Mouse (Mus musculus): ENCODE results near the gene Serhl. TPM values are rescaled to one million over a fixed set of nuclear protein-coding genes. Genes with fewer than 3 reads are reported as not detected.
"Not testable (repeated sequence)": the region's sequence is repeated elsewhere in the genome, so short reads cannot be mapped to it uniquely, and the experiment has no call there.

Serhl gene
- polyA plus RNA-seq (2015; fragmentation: Nextera tagmentation; extraction: Ambion mirVana): 76.5 and 83.5 TPM in 2 replicates

DNA sequence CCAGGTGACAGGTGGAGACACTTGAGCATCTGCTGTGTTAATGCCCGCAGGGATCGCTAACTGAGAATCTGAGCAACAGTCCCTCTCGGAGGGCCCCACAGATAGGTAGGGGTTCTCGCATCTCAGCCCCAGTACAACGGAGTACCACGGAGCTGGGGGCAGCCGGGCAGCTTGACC is at the start of gene Serhl:
Gene Serhl, plus strand, starts transcription at position 78 of the 177 bp plus-strand sequence.
- DNase-seq (ENCODE audit: low spot score) (no peak), ATAC-seq (replicated peaks; ENCODE audit: low FRiP score, low read depth) (no peak)
- 16% methylated on average over 7 of the region's 7 CpGs for WGBS

DNA sequence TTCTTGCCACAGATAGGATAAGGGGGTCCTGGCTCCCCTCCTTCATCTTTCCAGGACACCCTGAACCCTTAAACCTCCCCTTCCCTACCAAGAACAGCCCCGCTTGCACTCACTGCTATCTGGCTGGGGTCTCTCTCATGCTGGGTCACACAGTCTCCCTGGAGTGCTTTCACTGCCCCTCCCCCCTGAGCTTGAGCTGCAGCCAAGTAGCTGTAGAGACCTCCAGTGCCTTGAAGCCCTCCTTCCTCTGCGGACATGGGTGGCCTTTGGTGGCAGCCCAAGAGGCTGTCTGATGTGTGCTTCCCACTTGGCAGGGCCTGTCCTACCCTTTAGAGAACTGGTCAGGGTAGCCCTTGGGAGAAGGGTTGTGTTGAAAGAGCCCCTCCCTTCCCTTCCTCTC is 49.1 kb upstream of the Serhl start:
- DNase-seq (ENCODE audit: low spot score) (no peak), ATAC-seq (replicated peaks; ENCODE audit: low FRiP score, low read depth) (no peak)
- Histone ChIP-seq H3K9ac (ENCODE audit: low read depth, low read length) (no peak overlapping the region), H3K4me2 (ENCODE audit: low read length) (no peak overlapping the region), H3K4me3 (replicated peaks; ENCODE audit: low read depth, low read length) (no peak overlapping the region), H3K9me3 (replicated peaks; ENCODE audit: low read length) (no peaks in the 10 kb centered on the region), H3K27ac (no peak overlapping the region), H3K27me3 (ENCODE audit: insufficient read depth, low read length) (no peaks in the 10 kb centered on the region), H3K36me3 (ENCODE audit: insufficient read depth, low read length) (no peaks in the 10 kb centered on the region), H3K4me1 (replicated peaks; ENCODE audit: insufficient read depth, low read length) (no peaks in the 10 kb centered on the region)
- TF ChIP-seq CTCF (IDR thresholded peaks at IDR 0.05; ENCODE audit: low read depth): no peak
- WGBS: 71% methylated on average over 2 of the region's 2 CpGs

More for the DNA sequence above, at the start of gene Serhl:
- TF ChIP-seq CTCF (IDR thresholded peaks at IDR 0.05; ENCODE audit: low read depth): no peak
- Histone ChIP-seq H3K27me3 (ENCODE audit: insufficient read depth, low read length) (no peaks in the 10 kb centered on the region), H3K4me2 (ENCODE audit: low read length) (no peak within 1 kb of the TSS), H3K9me3 (replicated peaks; ENCODE audit: low read length) (no peaks in the 10 kb centered on the region), H3K4me3 (replicated peaks; ENCODE audit: low read depth, low read length) (no peak within 1 kb of the TSS), H3K9ac (ENCODE audit: low read depth, low read length) (no peak within 1 kb of the TSS), H3K36me3 (ENCODE audit: insufficient read depth, low read length) (no peaks in the 10 kb centered on the region), H3K27ac (no peak within 1 kb of the TSS), H3K4me1 (replicated peaks; ENCODE audit: insufficient read depth, low read length) (no peaks in the 10 kb centered on the region)

DNA sequence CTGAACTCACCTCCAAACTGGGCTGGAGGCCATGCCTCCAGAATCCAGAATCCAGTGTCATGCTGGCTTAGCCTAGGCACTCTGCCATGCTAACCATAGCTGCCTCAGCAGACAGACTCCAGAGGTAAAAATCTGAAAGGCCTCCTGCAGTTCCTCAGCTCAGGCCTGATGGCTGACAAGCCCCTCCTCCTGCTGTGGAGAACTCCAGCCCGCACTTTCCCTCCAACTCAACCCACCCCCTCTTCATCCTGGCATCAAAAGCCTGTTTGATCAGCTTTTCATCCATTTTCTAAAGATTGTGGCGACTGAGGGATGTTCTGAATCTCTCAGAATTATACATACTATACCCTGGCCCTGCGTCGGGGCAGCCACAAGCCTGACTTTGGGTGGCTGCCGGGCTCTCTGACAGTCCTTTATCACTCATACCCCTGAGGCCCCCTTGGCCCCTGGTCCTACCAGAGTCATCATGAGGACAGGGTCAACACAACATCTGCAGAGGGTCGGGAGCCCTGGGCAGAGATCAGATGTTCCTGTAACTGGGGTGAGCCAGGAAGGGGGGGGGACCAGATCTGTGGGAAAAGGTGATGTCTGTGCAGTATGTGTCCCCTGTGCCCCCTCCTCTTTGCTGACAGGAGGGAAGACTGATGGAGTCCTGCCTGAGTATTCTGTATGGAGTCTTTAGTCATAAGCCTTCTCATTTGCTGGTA is 46.5 kb upstream of the Serhl start:
- H3K4me2 ChIP-seq (ENCODE audit: low read length): no peak overlapping the region
- DNase-seq (ENCODE audit: low spot score): no peak
- 33% methylated on average over 6 of the region's 6 CpGs for WGBS

DNA sequence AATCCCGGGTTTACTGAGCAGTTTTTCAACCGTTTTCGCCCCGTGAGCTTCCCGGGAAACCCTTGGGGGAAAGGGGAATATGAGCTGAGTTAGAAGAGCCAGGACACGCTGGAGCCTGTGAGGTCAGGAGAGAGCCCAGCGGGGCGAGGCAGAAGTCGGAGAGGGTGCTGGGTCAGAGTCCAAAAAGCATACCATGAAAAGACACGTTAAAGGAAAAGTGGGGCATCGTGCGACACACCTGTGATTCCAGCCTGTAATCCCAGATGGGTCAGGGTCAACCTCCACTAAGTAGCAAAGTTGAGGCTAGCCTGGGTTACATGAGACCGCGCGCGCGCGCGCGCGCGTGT is 46.0 kb upstream of the Serhl start:
- Histone ChIP-seq H3K9me3 (replicated peaks; ENCODE audit: low read length) (0 out of 2 replicates have a peak, but pooled peaks cover 5% of the 10 kb centered on the region), H3K4me3 (replicated peaks; ENCODE audit: low read depth, low read length) (no peak overlapping the region), H3K27ac (no peak overlapping the region), H3K4me1 (replicated peaks; ENCODE audit: insufficient read depth, low read length) (no peaks in the 10 kb centered on the region), H3K27me3 (ENCODE audit: insufficient read depth, low read length) (no peaks in the 10 kb centered on the region), H3K4me2 (ENCODE audit: low read length) (no peak overlapping the region), H3K9ac (ENCODE audit: low read depth, low read length) (no peak overlapping the region), H3K36me3 (ENCODE audit: insufficient read depth, low read length) (no peaks in the 10 kb centered on the region)
- 61% methylated on average over 22 of the region's 22 CpGs for WGBS
- no peak for DNase-seq (ENCODE audit: low spot score)
- TF ChIP-seq CTCF (IDR thresholded peaks at IDR 0.05; ENCODE audit: low read depth): no peak
- 0 out of 2 replicates have a peak, but pooled peaks have one; percentile 34 for ATAC-seq (replicated peaks; ENCODE audit: low FRiP score, low read depth)

More for the DNA sequence above, 46.5 kb upstream of the Serhl start:
- 0 out of 2 replicates have a peak overlapping the region, but pooled peaks have one; percentile 2 for H3K9ac ChIP-seq (ENCODE audit: low read depth, low read length)
- no peaks in the 10 kb centered on the region for H3K27me3 ChIP-seq (ENCODE audit: insufficient read depth, low read length)
- H3K27ac ChIP-seq: no peak overlapping the region
- H3K4me3 ChIP-seq (replicated peaks; ENCODE audit: low read depth, low read length): no peak overlapping the region
- no peak for ATAC-seq (replicated peaks; ENCODE audit: low FRiP score, low read depth)
- TF ChIP-seq CTCF (IDR thresholded peaks at IDR 0.05; ENCODE audit: low read depth): no peak
- H3K36me3 ChIP-seq (ENCODE audit: insufficient read depth, low read length): no peaks in the 10 kb centered on the region
- H3K4me1 ChIP-seq (replicated peaks; ENCODE audit: insufficient read depth, low read length): no peaks in the 10 kb centered on the region
- 0 out of 2 replicates have a peak, but pooled peaks cover 5% of the 10 kb centered on the region for H3K9me3 ChIP-seq (replicated peaks; ENCODE audit: low read length)

DNA sequence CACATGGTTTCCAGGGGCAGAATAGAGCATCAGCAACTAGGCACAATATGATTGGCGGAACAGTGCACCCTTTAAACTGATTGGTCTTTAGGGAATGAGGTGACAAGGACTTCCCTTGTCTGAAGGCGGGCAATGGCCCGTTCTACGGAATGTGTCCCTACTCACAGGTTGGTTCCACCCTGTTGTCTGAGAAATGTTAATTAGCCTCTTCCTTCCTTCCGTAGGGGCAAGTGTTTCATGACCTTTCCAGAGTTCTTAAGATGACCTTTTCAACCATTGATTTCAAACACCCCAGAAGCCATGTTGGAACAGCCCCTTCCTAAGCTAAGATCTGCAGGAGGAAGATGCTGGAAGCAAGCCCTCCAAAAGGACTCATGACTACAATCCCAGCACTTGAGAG is 43.7 kb upstream of the Serhl start:
- DNase-seq (ENCODE audit: low spot score); H3K9me3 ChIP-seq (replicated peaks; ENCODE audit: low read length); H3K4me2 ChIP-seq (ENCODE audit: low read length); ATAC-seq (replicated peaks; ENCODE audit: low FRiP score, low read depth); H3K27me3 ChIP-seq (ENCODE audit: insufficient read depth, low read length); H3K36me3 ChIP-seq (ENCODE audit: insufficient read depth, low read length); H3K4me1 ChIP-seq (replicated peaks; ENCODE audit: insufficient read depth, low read length); H3K27ac ChIP-seq; H3K9ac ChIP-seq (ENCODE audit: low read depth, low read length); H3K4me3 ChIP-seq (replicated peaks; ENCODE audit: low read depth, low read length): not testable (repeated sequence)
- 84% methylated on average over 5 of the region's 5 CpGs for WGBS

DNA sequence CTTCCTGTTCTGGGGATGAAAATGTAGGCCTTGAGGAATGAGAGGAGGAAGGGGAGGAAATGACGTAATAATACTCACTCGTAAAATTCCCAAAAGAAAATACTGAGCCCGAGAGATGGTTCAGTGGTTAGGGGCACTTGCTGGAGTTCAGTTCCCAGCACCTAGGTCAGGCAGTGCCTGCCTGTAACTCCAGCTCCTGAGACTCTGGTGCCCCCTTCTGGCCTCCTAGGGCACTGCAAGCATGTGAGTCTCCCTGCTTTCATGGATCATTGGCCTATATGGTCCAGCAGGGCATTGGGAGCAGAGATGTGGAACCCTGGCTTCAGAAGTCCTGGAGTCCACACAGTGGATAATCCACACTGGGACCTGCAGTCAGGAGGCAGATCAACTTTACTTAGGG is 43.0 kb upstream of the Serhl start:
- ATAC-seq (replicated peaks; ENCODE audit: low FRiP score, low read depth) (no peak), DNase-seq (ENCODE audit: low spot score) (no peak)
- Histone ChIP-seq H3K4me3 (replicated peaks; ENCODE audit: low read depth, low read length) (no peak overlapping the region), H3K36me3 (ENCODE audit: insufficient read depth, low read length) (no peaks in the 10 kb centered on the region), H3K4me1 (replicated peaks; ENCODE audit: insufficient read depth, low read length) (no peaks in the 10 kb centered on the region), H3K27ac (no peak overlapping the region), H3K9me3 (replicated peaks; ENCODE audit: low read length) (0 out of 2 replicates have a peak, but pooled peaks cover 5% of the 10 kb centered on the region), H3K27me3 (ENCODE audit: insufficient read depth, low read length) (no peaks in the 10 kb centered on the region), H3K4me2 (ENCODE audit: low read length) (no peak overlapping the region), H3K9ac (ENCODE audit: low read depth, low read length) (no peak overlapping the region)
- 88% methylated on average over 3 of the region's 3 CpGs for WGBS
- peak; percentile 39; the same call in 1 of the 2 replicates for TF ChIP-seq CTCF (IDR thresholded peaks at IDR 0.05; ENCODE audit: low read depth)

DNA sequence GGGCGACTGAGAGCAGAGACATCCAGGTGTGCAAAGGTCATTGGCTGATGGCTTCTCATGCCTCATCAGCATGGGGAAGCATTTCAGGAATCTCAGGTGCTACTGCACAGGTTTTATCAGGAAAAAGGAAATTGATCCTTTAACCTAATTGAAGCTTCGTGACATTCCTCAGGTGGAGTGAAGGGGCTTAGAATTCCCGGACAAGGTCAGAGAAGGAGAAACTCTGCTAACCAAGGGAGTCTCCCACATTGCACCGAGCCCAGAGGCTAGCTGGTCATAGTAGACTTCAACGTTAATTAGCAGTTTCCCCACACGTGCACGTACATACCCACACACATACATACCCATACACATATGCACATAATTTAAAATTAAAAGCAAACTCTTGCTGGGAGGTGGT is 42.6 kb upstream of the Serhl start:
- ATAC-seq (replicated peaks; ENCODE audit: low FRiP score, low read depth) (no peak), DNase-seq (ENCODE audit: low spot score) (no peak)
- Histone ChIP-seq H3K9me3 (replicated peaks; ENCODE audit: low read length) (0 out of 2 replicates have a peak, but pooled peaks cover 5% of the 10 kb centered on the region), H3K4me3 (replicated peaks; ENCODE audit: low read depth, low read length) (no peak overlapping the region), H3K4me1 (replicated peaks; ENCODE audit: insufficient read depth, low read length) (no peaks in the 10 kb centered on the region), H3K4me2 (ENCODE audit: low read length) (no peak overlapping the region), H3K27me3 (ENCODE audit: insufficient read depth, low read length) (no peaks in the 10 kb centered on the region), H3K9ac (ENCODE audit: low read depth, low read length) (no peak overlapping the region), H3K27ac (no peak overlapping the region), H3K36me3 (ENCODE audit: insufficient read depth, low read length) (no peaks in the 10 kb centered on the region)
- 81% methylated on average over 7 of the region's 7 CpGs for WGBS
- no peak for TF ChIP-seq CTCF (IDR thresholded peaks at IDR 0.05; ENCODE audit: low read depth)
